Mouse (Mus musculus) neural tube, embryonic 10.5 days (tissue): ENCODE data around the gene Cmtr1.

ENCODE experiments used
- DNase-seq: peaks from one replicate; pipeline ENCODE4 v3.0.0-alpha.2; 2017; ENCODE audit warnings: low spot score; ENCODE audit errors: extremely low spot score

Gene Cmtr1

GRCm38 (mm10) chr17:29730510-29731265 is 70.3 kb downstream of the Cmtr1 start:
- no peak for DNase-seq

- no peak for DNase-seq
Observed at GRCm38 (mm10) chr17:29731266-29731952, 71.0 kb downstream of the Cmtr1 start.

GRCm38 (mm10) chr17:29731953-29732325 is 71.5 kb downstream of the Cmtr1 start:
- no peak for DNase-seq

DNA sequence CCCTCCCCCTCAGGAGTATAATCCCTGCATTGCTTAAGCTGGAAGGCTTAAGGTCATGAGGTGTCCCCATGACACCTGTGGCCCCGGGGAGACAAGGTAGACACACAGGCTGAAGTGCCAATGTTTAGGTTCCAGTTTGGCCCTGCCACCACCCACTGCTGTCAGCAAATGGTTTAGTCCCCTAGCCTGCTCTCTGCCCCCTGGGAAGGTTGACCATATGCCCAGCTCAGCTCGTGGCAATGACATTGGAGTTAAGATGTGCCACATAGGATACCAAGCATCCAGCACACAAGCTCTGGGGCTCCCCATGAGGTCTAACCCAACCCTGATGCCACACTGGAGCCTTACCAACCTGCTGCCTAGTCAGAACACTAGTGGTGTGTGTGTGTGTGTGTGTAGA is 72.1 kb downstream of the Cmtr1 start:
- no peak for DNase-seq

- no peak for DNase-seq
Observed at GRCm38 (mm10) chr17:29736448-29737014, 76.1 kb downstream of the Cmtr1 start.

DNA sequence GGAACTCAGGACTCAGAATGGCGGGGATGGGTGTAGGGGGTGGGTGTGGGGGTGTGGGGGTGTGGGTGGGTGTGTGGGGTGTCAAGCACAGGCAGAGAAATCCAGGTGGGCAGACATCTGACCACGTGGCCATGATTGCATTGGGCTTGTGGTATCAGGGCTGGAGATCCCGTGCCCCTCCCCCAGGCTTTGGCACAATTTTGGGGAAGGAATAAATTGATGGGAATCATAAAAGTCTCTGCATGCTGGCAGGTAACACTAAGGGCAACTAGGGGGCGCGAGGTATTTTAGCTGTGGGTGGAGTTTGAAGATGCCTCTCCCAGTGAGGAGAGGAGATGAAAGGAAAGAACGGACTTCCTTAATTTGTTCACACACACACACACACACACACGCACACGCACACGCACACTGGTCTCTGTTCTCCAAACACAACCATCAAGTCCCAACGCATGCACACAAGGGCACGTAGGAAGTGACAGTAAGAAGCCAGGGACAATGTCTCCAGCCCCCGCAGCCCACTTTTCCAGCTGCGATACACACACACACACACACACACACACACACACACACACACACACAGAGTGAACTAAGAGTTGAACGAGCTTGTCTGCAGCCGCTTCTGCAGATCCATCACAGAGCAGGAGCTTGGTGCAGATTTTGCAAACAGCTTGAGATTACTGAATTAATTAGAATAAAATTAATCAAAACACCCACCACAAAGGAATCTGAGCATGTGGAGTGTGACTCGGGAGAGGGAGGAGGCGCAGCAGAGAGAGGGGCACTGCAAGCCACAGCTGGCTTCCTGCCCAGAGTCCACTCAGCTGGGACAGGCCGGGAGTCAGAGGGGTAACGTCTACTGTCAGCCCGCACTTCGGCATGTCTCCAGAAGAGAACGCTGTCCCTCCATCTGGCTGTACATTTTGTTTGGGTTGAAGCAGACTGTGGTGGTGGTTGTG is 77.7 kb downstream of the Cmtr1 start:
- no peak for DNase-seq

GRCm38 (mm10) chr17:29747466-29747865 is 87.1 kb downstream of the Cmtr1 start:
- DNase-seq: no peak

DNA sequence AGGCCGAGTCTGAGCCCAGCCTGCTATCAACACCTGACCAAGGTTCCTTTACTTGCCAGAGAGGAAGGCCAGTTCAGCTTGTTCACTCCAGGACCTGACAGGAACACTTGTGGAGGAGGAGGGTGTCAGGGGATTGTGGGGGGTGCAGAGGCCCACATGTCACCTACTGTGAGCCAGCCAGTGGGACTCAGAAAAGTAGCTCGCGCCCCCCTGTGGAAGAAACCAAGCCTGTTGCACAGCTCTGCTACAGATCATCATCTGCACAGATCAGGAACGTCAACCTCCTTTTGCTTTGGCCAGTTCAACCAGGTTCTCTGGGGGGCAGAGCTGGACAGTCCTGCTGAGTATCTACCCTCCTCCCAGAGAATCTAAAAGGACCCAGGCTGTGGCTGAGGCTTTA is 94.1 kb downstream of the Cmtr1 start:
- DNase-seq: no peak
